Mouse (Mus musculus): ENCODE data around the gene Antxr1. TPM values are rescaled to one million over a fixed set of nuclear protein-coding genes. Genes with fewer than 3 reads are reported as not detected.

The Antxr1 gene
- total and polyA plus RNA-seq, 3 experiments = 0.16 to 0.23 (median 0.21) TPM

DNA sequence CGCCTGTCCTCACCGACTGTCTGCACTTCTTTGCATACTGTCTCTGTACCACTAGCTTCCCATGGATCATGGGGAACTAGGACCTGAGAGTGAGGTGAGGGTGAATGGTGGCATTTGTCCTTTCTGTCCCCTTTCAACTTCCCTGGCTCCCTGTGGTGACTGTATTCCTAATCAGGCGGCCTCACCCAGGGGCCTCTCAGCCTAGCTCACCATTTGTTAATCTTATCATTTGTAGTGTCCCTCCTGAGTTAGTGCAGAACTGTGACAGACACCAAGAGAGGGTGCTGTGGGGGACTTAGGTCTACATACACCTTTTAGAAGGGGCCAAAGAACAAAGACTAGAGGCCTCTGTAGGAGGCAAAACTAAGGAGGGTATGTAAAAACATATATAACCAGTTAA is 151.2 kb downstream of the Antxr1 start:
- H3K4me1 ChIP-seq (ENCODE audit: control insufficient read depth in 1 of 2, insufficient read depth in 2 of 2) = peaks cover 6 to 13% of the 10 kb centered on the region in 2 experiments; a peak in 3 of 4 replicates
- H3K4me3 ChIP-seq (replicated peaks in 1 of 3; ENCODE audit: low read depth in 2 of 3, low read length in 2 of 3, poor library complexity in 1 of 3) = no peak overlapping the region
- no peaks in the 10 kb centered on the region for H3K27me3 ChIP-seq (replicated peaks)
- no peak overlapping the region for H3K9ac ChIP-seq (ENCODE audit: insufficient read depth, low read depth)
- H3K27ac ChIP-seq (ENCODE audit: insufficient read depth, low read depth) = no peak overlapping the region
- H3K36me3 ChIP-seq (replicated peaks in 1 of 2; ENCODE audit: control insufficient read depth in 1 of 2, insufficient read depth in 1 of 2, low read length in 1 of 2) = no peaks in the 10 kb centered on the region
- H3K79me2 ChIP-seq (replicated peaks; ENCODE audit: control insufficient read depth, extremely low read depth, insufficient read depth, poor library complexity, severe bottlenecking) = no peaks in the 10 kb centered on the region
- no peak overlapping the region for H3K4me2 ChIP-seq (ENCODE audit: insufficient read depth, low read depth, poor library complexity, severe bottlenecking)
- H3K9me3 ChIP-seq (replicated peaks; ENCODE audit: low read length) = no peaks in the 10 kb centered on the region
- TF ChIP-seq USF1 (IDR thresholded peaks at IDR 0.05; ENCODE audit: low read depth, low read length) = no peak
- TF ChIP-seq TBP (conservative IDR thresholded peaks at IDR 0.05; ENCODE audit: low read depth, low read length) = no peak
- TF ChIP-seq PAX5 (IDR thresholded peaks at IDR 0.05; ENCODE audit: low read length) = no peak
- TF ChIP-seq NRF1 (IDR thresholded peaks at IDR 0.05; ENCODE audit: low read depth, low read length) = no peak
- dilution Hi-C loops (cut with MboI; ENCODE audit: extremely low pct_ligation_motif_present, extremely low pct_unique_long_range_greater_than_20kb, low sequenced_read_pairs) = no loop called here
- in situ Hi-C loops (cut with MboI; ENCODE audit: low pct_ligation_motif_present, low pct_unique_long_range_greater_than_20kb, low sequenced_read_pairs) = no loop called here
- no peak for DNase-seq (ENCODE audit: extremely low read depth)

DNA sequence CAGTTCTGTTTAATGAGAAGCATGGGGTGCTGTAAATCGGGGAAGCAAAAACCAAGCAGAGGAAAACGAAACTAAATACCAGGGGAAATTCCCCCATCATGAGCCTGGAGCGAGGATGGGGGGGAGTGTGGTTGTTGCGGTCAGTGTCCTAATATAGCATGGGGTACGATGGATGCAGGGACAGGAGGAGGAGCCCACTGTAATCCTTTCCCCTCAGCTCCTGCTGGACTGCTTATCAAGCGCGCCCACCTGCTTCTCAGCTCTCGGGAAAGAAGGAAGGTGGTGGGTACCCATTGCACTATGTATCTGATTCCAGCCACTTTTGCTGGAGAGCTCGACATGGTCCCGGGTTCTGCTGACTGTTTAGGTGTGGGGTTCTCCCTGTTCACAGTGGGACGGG is 151.6 kb downstream of the Antxr1 start:
- dilution Hi-C loops (cut with MboI; ENCODE audit: extremely low pct_ligation_motif_present, extremely low pct_unique_long_range_greater_than_20kb, low sequenced_read_pairs) = no loop called here
- in situ Hi-C loops (cut with MboI; ENCODE audit: low pct_ligation_motif_present, low pct_unique_long_range_greater_than_20kb, low sequenced_read_pairs) = no loop called here
- 0 out of 2 replicates have a peak overlapping the region, but pooled peaks have one; percentile 5 for H3K4me2 ChIP-seq (ENCODE audit: insufficient read depth, low read depth, poor library complexity, severe bottlenecking)
- H3K27me3 ChIP-seq (replicated peaks) = no peaks in the 10 kb centered on the region
- DNase-seq (ENCODE audit: extremely low read depth) = peak; percentile 18
- no peaks in the 10 kb centered on the region for H3K9me3 ChIP-seq (replicated peaks; ENCODE audit: low read length)
- H3K4me3 ChIP-seq (replicated peaks in 1 of 3; ENCODE audit: low read depth in 2 of 3, low read length in 2 of 3, poor library complexity in 1 of 3) = no peak overlapping the region
- H3K79me2 ChIP-seq (replicated peaks; ENCODE audit: control insufficient read depth, extremely low read depth, insufficient read depth, poor library complexity, severe bottlenecking) = no peaks in the 10 kb centered on the region
- peaks cover 6 to 13% of the 10 kb centered on the region in 2 experiments; a peak in 3 of 4 replicates for H3K4me1 ChIP-seq (ENCODE audit: control insufficient read depth in 1 of 2, insufficient read depth in 2 of 2)
- no peaks in the 10 kb centered on the region for H3K36me3 ChIP-seq (replicated peaks in 1 of 2; ENCODE audit: control insufficient read depth in 1 of 2, insufficient read depth in 1 of 2, low read length in 1 of 2)
- 0 out of 2 replicates have a peak, but pooled peaks have one; percentile 30 for TF ChIP-seq BHLHE40 (IDR thresholded peaks at IDR 0.05; ENCODE audit: low read depth, low read length)
- TF ChIP-seq MEF2A (IDR thresholded peaks at IDR 0.05; ENCODE audit: borderline replicate concordance, low read depth, low read length) = peak; percentile 78
- TF ChIP-seq IRF4 (IDR thresholded peaks at IDR 0.05; ENCODE audit: low read depth, low read length) = peak; percentile 34; the same call in 1 of the 2 replicates
- TF ChIP-seq NRF1 (IDR thresholded peaks at IDR 0.05; ENCODE audit: low read depth, low read length) = no peak
- H3K9ac ChIP-seq (ENCODE audit: insufficient read depth, low read depth) = no peak overlapping the region
- no peak overlapping the region for H3K27ac ChIP-seq (ENCODE audit: insufficient read depth, low read depth)

DNA sequence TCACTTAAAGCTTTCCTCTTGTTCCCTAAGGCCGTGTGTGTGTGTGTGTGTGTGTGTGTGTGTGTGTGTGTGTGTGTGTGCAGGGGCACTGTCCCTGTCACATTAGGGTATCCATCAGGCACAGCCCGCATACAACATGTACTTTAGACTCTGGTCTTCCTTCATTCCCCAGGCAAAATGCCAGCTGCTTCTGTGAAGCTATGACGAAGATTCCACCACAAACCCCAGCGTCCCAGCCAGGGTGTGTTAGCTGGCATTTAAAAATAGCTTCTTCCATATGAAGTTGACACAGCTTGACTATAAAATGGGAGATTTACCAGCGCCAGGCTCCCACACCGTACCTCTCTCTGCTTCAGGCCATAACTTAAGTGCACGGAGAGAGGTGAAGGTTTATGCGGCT is 152.5 kb downstream of the Antxr1 start:
- no peaks in the 10 kb centered on the region for H3K9me3 ChIP-seq (replicated peaks; ENCODE audit: low read length)
- no peak overlapping the region for H3K4me2 ChIP-seq (ENCODE audit: insufficient read depth, low read depth, poor library complexity, severe bottlenecking)
- no peaks in the 10 kb centered on the region for H3K79me2 ChIP-seq (replicated peaks; ENCODE audit: control insufficient read depth, extremely low read depth, insufficient read depth, poor library complexity, severe bottlenecking)
- no peaks in the 10 kb centered on the region for H3K27me3 ChIP-seq (replicated peaks)
- H3K4me1 ChIP-seq (ENCODE audit: control insufficient read depth in 1 of 2, insufficient read depth in 2 of 2) = peaks cover 6 to 20% of the 10 kb centered on the region in 2 experiments; a peak in 3 of 4 replicates
- dilution Hi-C loops (cut with MboI; ENCODE audit: extremely low pct_ligation_motif_present, extremely low pct_unique_long_range_greater_than_20kb, low sequenced_read_pairs) (no loop called here), in situ Hi-C loops (cut with MboI; ENCODE audit: low pct_ligation_motif_present, low pct_unique_long_range_greater_than_20kb, low sequenced_read_pairs) (no loop called here)
- no peaks in the 10 kb centered on the region for H3K36me3 ChIP-seq (replicated peaks in 1 of 2; ENCODE audit: control insufficient read depth in 1 of 2, insufficient read depth in 1 of 2, low read length in 1 of 2)
- no peak overlapping the region for H3K9ac ChIP-seq (ENCODE audit: insufficient read depth, low read depth)
- H3K4me3 ChIP-seq (replicated peaks in 1 of 3; ENCODE audit: low read depth in 2 of 3, low read length in 2 of 3, poor library complexity in 1 of 3) = no peak overlapping the region
- DNase-seq (ENCODE audit: extremely low read depth) = no peak
- H3K27ac ChIP-seq (ENCODE audit: insufficient read depth, low read depth) = no peak overlapping the region
- TF ChIP-seq CHD2 (IDR thresholded peaks at IDR 0.05; ENCODE audit: low read length) = no peak
